Mouse (Mus musculus) heart, postnatal 25 days (tissue): ENCODE results near the gene Mtmr3. TPM values are rescaled to one million over a fixed set of nuclear protein-coding genes. Genes with fewer than 3 reads are reported as not detected.

Source experiments
- DNase-seq: peaks from one replicate; pipeline ENCODE4 v3.0.0; 2022; ENCODE audit warnings: low spot score
- intact Hi-C: fragments of 180-260 bp; cut with DNase I; formaldehyde crosslinking; loops from one replicate; pipeline ENCODE4 v1.15.1; 2025
- total RNA-seq, 2 experiments: library from RNA; stranded (reverse); gene quantifications; 2 replicates each; pipeline ENCODE4 v1.2.3; 2021

Mtmr3 gene
- total RNA-seq, 2 experiments from 2014 or later: 49.6 to 50.6 TPM

DNA sequence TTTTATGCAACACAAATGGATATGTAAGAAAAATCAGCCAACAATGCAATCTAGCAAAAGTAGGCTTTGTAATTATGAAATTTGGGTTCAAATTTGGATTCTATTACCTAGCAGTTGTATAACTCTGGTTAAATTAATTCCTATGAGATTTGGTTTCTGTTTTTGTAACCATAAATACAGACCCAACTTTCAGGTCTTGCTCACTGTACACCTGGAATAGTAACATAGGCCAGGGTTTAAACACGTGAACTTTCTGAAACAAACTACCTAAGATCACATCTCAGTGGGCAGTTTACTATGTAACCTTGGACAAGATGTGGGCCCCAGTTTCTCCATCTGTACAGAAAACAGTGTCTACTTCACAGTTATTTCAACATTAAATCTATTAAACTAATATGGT, 157.3 kb downstream of the Mtmr3 start:
- intact Hi-C loops: loop anchor here (2.0 to 10.0 kb wide), 3 partner anchors 335 to 429 kb away; no protein-coding TSS in a partner anchor
- no peak for DNase-seq

- no peak for DNase-seq
- intact Hi-C loops: loop anchor here (2.0 to 10.0 kb wide), 3 partner anchors 336 to 430 kb away; no protein-coding TSS in a partner anchor
These were observed 158.0 kb downstream of the Mtmr3 start for GRCm38 (mm10) chr11:4436631-4437030.

GRCm38 (mm10) chr11:4434461-4434860, 160.2 kb downstream of the Mtmr3 start:
- intact Hi-C loops: loop anchor here (10.0 kb wide), 1 partner anchor 400 kb away; no protein-coding TSS in a partner anchor
- DNase-seq: no peak

Other genes starting within 250 kb of the Mtmr3 start
- not detected for gene Hormad2, start 153.8 kb downstream of the Mtmr3 start, total RNA-seq
- gene Gm11032, start 25.2 kb upstream of the Mtmr3 start, total RNA-seq: not detected
- 10 to 100 TPM; 13.6 to 15.2 TPM for gene Ascc2, start 42.9 kb upstream of the Mtmr3 start, total RNA-seq
- 1,000 to 10,000 TPM; 1,536 to 1,541 TPM for gene Uqcr10, start 109.5 kb upstream of the Mtmr3 start, total RNA-seq
- 10 to 100 TPM; 25.7 to 26.3 TPM for gene Zmat5, start 109.8 kb upstream of the Mtmr3 start, total RNA-seq
- not detected for gene Cabp7, start 151.9 kb upstream of the Mtmr3 start, total RNA-seq